Mouse (Mus musculus) lung, embryonic 16.5 days (tissue): Measurements from ENCODE around the gene Gucy1b2. TPM values are rescaled to one million over a fixed set of nuclear protein-coding genes. Genes with fewer than 3 reads are reported as not detected.
A peak's percentile ranks its signal among the peaks of the same experiment; 100 is the strongest.

Source experiments
- ATAC-seq: fragments of 200-750 bp; cut with Nextera tagmentation; 2 replicates; pipeline ENCODE4 v1.8.0; 2017; ENCODE audit warnings: low read depth, mild to moderate bottlenecking, moderate library complexity
- H3K27ac ChIP-seq: fragments of 300-500 bp; sonication (generic); 2 replicates; pipeline ENCODE4 v1.5.1; 2014; ENCODE audit warnings: mild to moderate bottlenecking, control low read depth, low read length
- H3K27me3 ChIP-seq: fragments of 300-500 bp; sonication (generic); 2 replicates; pipeline ENCODE4 v1.6.1; 2014; ENCODE audit warnings: low read depth, low read length, mixed read lengths; ENCODE audit not compliant: control insufficient read depth, insufficient read depth
- H3K36me3 ChIP-seq: fragments of 300-500 bp; sonication (generic); 2 replicates; pipeline ENCODE4 v1.6.1; 2014; ENCODE audit warnings: low read length; ENCODE audit not compliant: control insufficient read depth, insufficient read depth
- H3K4me1 ChIP-seq: fragments of 300-500 bp; sonication (generic); replicated peaks from 2 replicates; pipeline ENCODE4 v1.6.1; 2014; ENCODE audit warnings: low read length, mixed read lengths; ENCODE audit not compliant: control insufficient read depth, insufficient read depth
- H3K4me2 ChIP-seq: fragments of 300-500 bp; sonication (generic); 2 replicates; pipeline ENCODE4 v1.6.1; 2014; ENCODE audit warnings: low read depth, low read length, control low read depth
- H3K4me3 ChIP-seq: fragments of 300-500 bp; sonication (generic); 2 replicates; pipeline ENCODE4 v1.5.1; 2014; ENCODE audit warnings: mild to moderate bottlenecking, low read length, control low read depth
- H3K9ac ChIP-seq: fragments of 300-500 bp; sonication (generic); 2 replicates; pipeline ENCODE4 v1.6.1; 2014; ENCODE audit warnings: low read length, control low read depth
- H3K9me3 ChIP-seq: fragments of 300-500 bp; sonication (generic); 2 replicates; pipeline ENCODE4 v1.6.1; 2016; ENCODE audit warnings: low read length; ENCODE audit not compliant: control insufficient read depth
- WGBS: fragments of 180-500 bp; shearing (Covaris S2); extraction: QIAGEN DNeasy Blood & Tissue Kit; methylation state at CpG from one replicate; pipeline ENCODE4 v1.1.7; 2014; 5-methylcytosine and 5-hydroxymethylcytosine counted together
- polyA plus RNA-seq: library from polyadenylated mRNA; unstranded; fragments of >200 nt; fragmentation: Nextera tagmentation; extraction: Ambion mirVana; gene quantifications from 2 replicates; pipeline ENCODE4 v1.2.1, GENCODE M21; 2015

The Gucy1b2 gene
- 0.13 and 0.31 TPM in 2 replicates for polyA plus RNA-seq

GRCm38 (mm10) chr14:62456239-62456747 lies at the start of gene Gucy1b2:
Gene Gucy1b2 (minus strand): TSS chr14:62456289.
- ATAC-seq, result no peak
- H3K4me3 ChIP-seq, result no peak within 1 kb of the TSS

GRCm38 (mm10) chr14:62497391-62497790 lies 41.3 kb upstream of the Gucy1b2 start:
- no peak for ATAC-seq
- Histone ChIP-seq H3K36me3 (no peaks in the 10 kb centered on the region), H3K4me1 (no peaks in the 10 kb centered on the region), H3K4me2 (no peak overlapping the region), H3K27me3 (no peaks in the 10 kb centered on the region), H3K9me3 (no peaks in the 10 kb centered on the region), H3K9ac (no peak overlapping the region), H3K4me3 (no peak overlapping the region), H3K27ac (no peak overlapping the region)
- WGBS, result 60% methylated on average over 7 of the region's 7 CpGs

More at GRCm38 (mm10) chr14:62456239-62456747, at the start of gene Gucy1b2:
- Histone ChIP-seq H3K9ac (no peak within 1 kb of the TSS), H3K36me3 (no peaks in the 10 kb centered on the region), H3K4me2 (peak within 1 kb of the TSS; percentile 19; the same call in 1 of the 2 replicates), H3K4me1 (peaks cover 12% of the 10 kb centered on the region; the same call in 1 of the 2 replicates), H3K9me3 (no peaks in the 10 kb centered on the region), H3K27ac (peak within 1 kb of the TSS; percentile 27; the same call in 1 of the 2 replicates), H3K27me3 (no peaks in the 10 kb centered on the region)
- WGBS, result 47% methylated on average over 9 of the region's 9 CpGs

- ATAC-seq, result no peak
- H3K27me3 ChIP-seq, result no peaks in the 10 kb centered on the region
- no peak overlapping the region for H3K4me3 ChIP-seq
- no peaks in the 10 kb centered on the region for H3K4me1 ChIP-seq
- no peak overlapping the region for H3K9ac ChIP-seq
- H3K36me3 ChIP-seq, result no peaks in the 10 kb centered on the region
- no peak overlapping the region for H3K27ac ChIP-seq
- H3K4me2 ChIP-seq, result no peak overlapping the region
- no peaks in the 10 kb centered on the region for H3K9me3 ChIP-seq
- WGBS, result 47% methylated on average over 1 of the region's 1 CpGs
Observed at GRCm38 (mm10) chr14:62496501-62496900, 40.4 kb upstream of the Gucy1b2 start.

- no peak for ATAC-seq
- Histone ChIP-seq H3K9me3 (no peaks in the 10 kb centered on the region), H3K27ac (no peak overlapping the region), H3K36me3 (no peaks in the 10 kb centered on the region), H3K4me2 (no peak overlapping the region), H3K27me3 (no peaks in the 10 kb centered on the region), H3K4me3 (no peak overlapping the region), H3K4me1 (no peaks in the 10 kb centered on the region), H3K9ac (no peak overlapping the region)
- WGBS, result 53% methylated on average over 5 of the region's 5 CpGs
Observed at GRCm38 (mm10) chr14:62493456-62493855, 37.4 kb upstream of the Gucy1b2 start.

- no peak overlapping the region for H3K4me2 ChIP-seq
- WGBS, result 27% methylated on average over 16 of the region's 16 CpGs
- no peak overlapping the region for H3K9ac ChIP-seq
- no peaks in the 10 kb centered on the region for H3K27me3 ChIP-seq
- H3K4me3 ChIP-seq, result no peak overlapping the region
- peak; percentile 62; the same call in 1 of the 2 replicates for ATAC-seq
- H3K36me3 ChIP-seq, result no peaks in the 10 kb centered on the region
- no peaks in the 10 kb centered on the region for H3K4me1 ChIP-seq
- H3K27ac ChIP-seq, result no peak overlapping the region
- no peaks in the 10 kb centered on the region for H3K9me3 ChIP-seq
Observed at GRCm38 (mm10) chr14:62492196-62492850, 36.2 kb upstream of the Gucy1b2 start.

GRCm38 (mm10) chr14:62488270-62488669 lies 32.2 kb upstream of the Gucy1b2 start:
- H3K27me3 ChIP-seq, result no peaks in the 10 kb centered on the region
- H3K27ac ChIP-seq, result no peak overlapping the region
- H3K9ac ChIP-seq, result no peak overlapping the region
- H3K4me3 ChIP-seq, result no peak overlapping the region
- ATAC-seq, result no peak
- H3K4me1 ChIP-seq, result no peaks in the 10 kb centered on the region
- H3K9me3 ChIP-seq, result no peaks in the 10 kb centered on the region
- no peak overlapping the region for H3K4me2 ChIP-seq
- H3K36me3 ChIP-seq, result no peaks in the 10 kb centered on the region
- WGBS, result 82% methylated on average over 7 of the region's 7 CpGs

- no peaks in the 10 kb centered on the region for H3K27me3 ChIP-seq
- no peak overlapping the region for H3K9ac ChIP-seq
- no peak overlapping the region for H3K4me2 ChIP-seq
- H3K9me3 ChIP-seq, result no peaks in the 10 kb centered on the region
- no peak overlapping the region for H3K4me3 ChIP-seq
- ATAC-seq, result no peak
- WGBS, result 35% methylated on average over 8 of the region's 8 CpGs
- H3K36me3 ChIP-seq, result no peaks in the 10 kb centered on the region
- H3K27ac ChIP-seq, result no peak overlapping the region
- H3K4me1 ChIP-seq, result no peaks in the 10 kb centered on the region
Observed at GRCm38 (mm10) chr14:62481381-62481780, 25.3 kb upstream of the Gucy1b2 start.

GRCm38 (mm10) chr14:62479395-62479794 lies 23.3 kb upstream of the Gucy1b2 start:
- no peak overlapping the region for H3K9ac ChIP-seq
- H3K4me2 ChIP-seq, result no peak overlapping the region
- no peak overlapping the region for H3K4me3 ChIP-seq
- no peaks in the 10 kb centered on the region for H3K36me3 ChIP-seq
- no peaks in the 10 kb centered on the region for H3K27me3 ChIP-seq
- no peak overlapping the region for H3K27ac ChIP-seq
- H3K9me3 ChIP-seq, result no peaks in the 10 kb centered on the region
- WGBS, result 27% methylated on average over 6 of the region's 6 CpGs
- ATAC-seq, result no peak
- no peaks in the 10 kb centered on the region for H3K4me1 ChIP-seq

GRCm38 (mm10) chr14:62474481-62474880 lies 18.4 kb upstream of the Gucy1b2 start:
- Histone ChIP-seq H3K9ac (no peak overlapping the region), H3K27ac (no peak overlapping the region), H3K4me3 (no peak overlapping the region), H3K27me3 (no peaks in the 10 kb centered on the region), H3K36me3 (no peaks in the 10 kb centered on the region), H3K4me1 (no peaks in the 10 kb centered on the region), H3K9me3 (no peaks in the 10 kb centered on the region), H3K4me2 (no peak overlapping the region)
- no peak for ATAC-seq
- 50% methylated on average over 1 of the region's 1 CpGs for WGBS
